Mouse (Mus musculus) heart, adult 2 months (tissue): ENCODE measurements around the gene Zfp513. TPM values are rescaled to one million over a fixed set of nuclear protein-coding genes. Genes with fewer than 3 reads are reported as not detected.
"Not testable (repeated sequence)": the region's sequence is repeated elsewhere in the genome, so short reads cannot be mapped to it uniquely, and the experiment has no call there.

Experiments used
- DNase-seq, 2 experiments: peaks; one replicate each; pipeline ENCODE4 v3.0.0; 2021
- H3K27ac ChIP-seq: fragments of 200-600 bp; 2 replicates; pipeline ENCODE4 v1.8.1; 2022
- H3K27me3 ChIP-seq: fragments of 200-500 bp; 2 replicates; pipeline ENCODE4 v1.6.1; 2012; ENCODE audit warnings: mild to moderate bottlenecking, low read length, inconsistent platforms, mixed read lengths; ENCODE audit not compliant: control insufficient read depth, insufficient read depth
- H3K36me3 ChIP-seq: fragments of 200-500 bp; 2 replicates; pipeline ENCODE4 v1.6.1; 2012; ENCODE audit warnings: low read length, inconsistent platforms; ENCODE audit not compliant: control insufficient read depth, insufficient read depth
- H3K4me1 ChIP-seq: fragments of 200-500 bp; 2 replicates; pipeline ENCODE4 v1.6.1; 2011; ENCODE audit warnings: low read length; ENCODE audit not compliant: control insufficient read depth, insufficient read depth
- H3K4me3 ChIP-seq: fragments of 200-600 bp; 2 replicates; pipeline ENCODE4 v1.8.1; 2022
- H3K79me2 ChIP-seq: fragments of 200-500 bp; replicated peaks from 2 replicates; pipeline ENCODE4 v1.6.1; 2012; ENCODE audit warnings: mild to moderate bottlenecking, inconsistent platforms, low read length, moderate library complexity, mixed read lengths; ENCODE audit not compliant: control insufficient read depth, insufficient read depth
- H3K9ac ChIP-seq: fragments of 200-500 bp; 2 replicates; pipeline ENCODE4 v1.6.1; 2012; ENCODE audit warnings: low read depth, mild to moderate bottlenecking, control low read depth, inconsistent platforms, low read length, mixed read lengths
- CTCF ChIP-seq: fragments of 200-600 bp; IDR thresholded peaks from 2 replicates; pipeline ENCODE4 v1.8.1; 2022; ENCODE audit warnings: antibody characterized with exemption, mild to moderate bottlenecking, moderate library complexity
- EP300 ChIP-seq: fragments of 200-500 bp; IDR thresholded peaks from 2 replicates; pipeline ENCODE4 v1.6.1; 2011; ENCODE audit warnings: low read depth, low read length, control low read depth; ENCODE audit not compliant: insufficient read depth
- POLR2A ChIP-seq: fragments of 200-500 bp; IDR thresholded peaks from 2 replicates; pipeline ENCODE4 v1.6.1; 2011; ENCODE audit warnings: mild to moderate bottlenecking, low read depth, low read length, control low read depth; ENCODE audit not compliant: insufficient read depth
- WGBS: fragments of 180-500 bp; shearing (Covaris S2); methylation state at CpG from one replicate; pipeline ENCODE4 v1.1.7; 2018; 5-methylcytosine and 5-hydroxymethylcytosine counted together
- intact Hi-C: fragments of 180-260 bp; cut with DNase I; formaldehyde crosslinking; loops from one replicate; pipeline ENCODE4 v1.15.1; 2025
- polyA plus RNA-seq: library from polyadenylated mRNA; depleted of rRNA; stranded (reverse); fragments of >200 nt; gene quantifications from 2 replicates; pipeline ENCODE4 v1.2.3, GENCODE M21; 2012
- total RNA-seq, 2 experiments: library from RNA; stranded (reverse); gene quantifications; 2 replicates each; pipeline ENCODE4 v1.2.3; 2021

The Zfp513 gene
- total and polyA plus RNA-seq, 3 experiments, result 6.6 to 14.2 (median 8.1) TPM

- TF ChIP-seq CTCF, result peak; percentile 47
- TF ChIP-seq POLR2A, result no peak
These were observed 17.9 kb upstream of the Zfp513 start for GRCm38 (mm10) chr5:31219911-31220447.

GRCm38 (mm10) chr5:31219474-31219873 is 17.4 kb upstream of the Zfp513 start:
- Histone ChIP-seq H3K4me1 (peaks cover 6% of the 10 kb centered on the region), H3K4me3 (peak overlapping the region; percentile 98), H3K27ac (peak overlapping the region; percentile 92), H3K36me3 (peaks cover 7% of the 10 kb centered on the region), H3K79me2 (peaks cover 5% of the 10 kb centered on the region), H3K9ac (peak overlapping the region; percentile 94), H3K27me3 (no peaks in the 10 kb centered on the region)
- TF ChIP-seq POLR2A (no peak), CTCF (no peak), EP300 (no peak)
- under 1% methylated on average over 11 of the region's 11 CpGs for WGBS
- intact Hi-C loops, result no loop called here
- DNase-seq, result no peak

More at GRCm38 (mm10) chr5:31219911-31220447, 17.9 kb upstream of the Zfp513 start:
- peaks cover 6% of the 10 kb centered on the region for H3K4me1 ChIP-seq
- H3K27ac ChIP-seq, result peak overlapping the region; percentile 92
- H3K36me3 ChIP-seq, result peaks cover 7% of the 10 kb centered on the region
- H3K27me3 ChIP-seq, result no peaks in the 10 kb centered on the region
- intact Hi-C loops, result loop anchor here (1.0 to 5.0 kb wide), 5 partner anchors 17 to 107 kb away; partner anchors contain the start of genes Ift172, Mpv17, Nrbp1 and Zfp513
- DNase-seq, result no peak
- H3K9ac ChIP-seq, result peak overlapping the region; percentile 94
- WGBS, result under 1% methylated on average over 40 of the region's 40 CpGs
- H3K4me3 ChIP-seq, result peak overlapping the region; percentile 98
- H3K79me2 ChIP-seq, result peaks cover 4% of the 10 kb centered on the region

GRCm38 (mm10) chr5:31219070-31219469 is 17.0 kb upstream of the Zfp513 start:
- TF ChIP-seq CTCF (peak; percentile 65), EP300 (no peak), POLR2A (no peak)
- Histone ChIP-seq H3K27me3 (no peaks in the 10 kb centered on the region), H3K27ac (no peak overlapping the region), H3K4me1 (peaks cover 6% of the 10 kb centered on the region), H3K79me2 (peaks cover 5% of the 10 kb centered on the region), H3K36me3 (peaks cover 7% of the 10 kb centered on the region), H3K4me3 (peak overlapping the region; percentile 98), H3K9ac (no peak overlapping the region)
- intact Hi-C loops, result no loop called here
- no peak for DNase-seq
- WGBS, result 0% methylated on average over 2 of the region's 2 CpGs

GRCm38 (mm10) chr5:31218294-31218693 is 16.2 kb upstream of the Zfp513 start:
- no peak overlapping the region for H3K9ac ChIP-seq
- H3K27me3 ChIP-seq, result no peaks in the 10 kb centered on the region
- intact Hi-C loops, result no loop called here
- peaks cover 6% of the 10 kb centered on the region for H3K4me1 ChIP-seq
- H3K27ac ChIP-seq, result no peak overlapping the region
- H3K4me3 ChIP-seq, result no peak overlapping the region
- TF ChIP-seq EP300, result no peak
- no peak for TF ChIP-seq POLR2A
- no peak for TF ChIP-seq CTCF
- peaks cover 7% of the 10 kb centered on the region for H3K36me3 ChIP-seq
- H3K79me2 ChIP-seq, result peaks cover 5% of the 10 kb centered on the region
- DNase-seq, result no peak
- 44% methylated on average over 7 of the region's 7 CpGs for WGBS

- H3K9ac ChIP-seq, DNase-seq, H3K4me3 ChIP-seq, intact Hi-C loops, H3K36me3 ChIP-seq, H3K4me1 ChIP-seq, H3K27me3 ChIP-seq, H3K27ac ChIP-seq, H3K79me2 ChIP-seq: not testable (repeated sequence)
- 83% methylated on average over 6 of the region's 6 CpGs for WGBS
These were observed 14.5 kb upstream of the Zfp513 start for GRCm38 (mm10) chr5:31216554-31216953.

GRCm38 (mm10) chr5:31204421-31204820 is 2.3 kb upstream of the Zfp513 start:
- intact Hi-C loops, result loop anchor here (10.0 kb wide), 1 partner anchor 250 kb away; the partner anchor contains the start of gene Zfp512
- H3K4me1 ChIP-seq, result peaks cover 1% of the 10 kb centered on the region; the same call in 1 of the 2 replicates
- no peaks in the 10 kb centered on the region for H3K27me3 ChIP-seq
- no peaks in the 10 kb centered on the region; the same call in 1 of the 2 replicates for H3K79me2 ChIP-seq
- no peak for DNase-seq
- H3K4me3 ChIP-seq, result no peak overlapping the region
- TF ChIP-seq POLR2A (no peak), EP300 (no peak), CTCF (no peak)
- WGBS, result 90% methylated on average over 6 of the region's 6 CpGs
- H3K36me3 ChIP-seq, result no peaks in the 10 kb centered on the region
- no peak overlapping the region for H3K9ac ChIP-seq
- H3K27ac ChIP-seq, result no peak overlapping the region
